Mouse (Mus musculus): Measurements from ENCODE around the gene Cnga1. TPM values are rescaled to one million over a fixed set of nuclear protein-coding genes. Genes with fewer than 3 reads are reported as not detected.

Gene Cnga1
- not detected in 2 replicates for polyA plus RNA-seq (2015; fragmentation: Nextera tagmentation; extraction: Ambion mirVana)

DNA sequence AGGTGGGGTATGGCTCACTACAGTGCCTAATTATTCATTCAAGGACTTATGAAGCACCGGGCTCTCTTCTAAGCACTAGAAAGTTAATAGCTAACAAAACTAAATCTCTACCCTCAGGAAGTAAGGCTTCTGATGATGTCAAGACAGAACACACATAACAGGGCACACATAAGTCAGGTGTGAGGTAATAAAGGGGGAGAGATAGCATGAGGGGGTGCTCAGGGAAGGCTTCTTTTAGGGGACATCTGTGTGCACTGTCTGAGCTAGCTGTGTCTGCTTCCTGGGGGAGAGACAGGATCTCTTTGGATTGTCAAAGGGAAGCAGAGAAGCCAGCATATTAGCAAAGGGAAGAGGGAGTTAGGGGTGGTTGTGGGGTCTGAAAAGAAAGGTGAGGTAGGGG lies at the start of gene Cnga1:
Gene Cnga1 (minus strand): TSS at position 101 of the 400 bp plus-strand sequence.
- Histone ChIP-seq H3K9me3 (no peaks in the 10 kb centered on the region), H3K27me3 (replicated peaks) (0 out of 2 replicates have a peak, but pooled peaks cover 6% of the 10 kb centered on the region), H3K4me3 (replicated peaks) (no peak within 1 kb of the TSS), H3K9ac (no peak within 1 kb of the TSS), H3K4me1 (peaks cover 5% of the 10 kb centered on the region; the same call in 1 of the 2 replicates), H3K4me2 (no peak within 1 kb of the TSS), H3K27ac (no peak within 1 kb of the TSS), H3K36me3 (no peaks in the 10 kb centered on the region)
- ATAC-seq (ENCODE audit: insufficient read depth, low FRiP score, low read depth) = no peak
- 57% methylated on average over 1 of the region's 1 CpGs for WGBS

DNA sequence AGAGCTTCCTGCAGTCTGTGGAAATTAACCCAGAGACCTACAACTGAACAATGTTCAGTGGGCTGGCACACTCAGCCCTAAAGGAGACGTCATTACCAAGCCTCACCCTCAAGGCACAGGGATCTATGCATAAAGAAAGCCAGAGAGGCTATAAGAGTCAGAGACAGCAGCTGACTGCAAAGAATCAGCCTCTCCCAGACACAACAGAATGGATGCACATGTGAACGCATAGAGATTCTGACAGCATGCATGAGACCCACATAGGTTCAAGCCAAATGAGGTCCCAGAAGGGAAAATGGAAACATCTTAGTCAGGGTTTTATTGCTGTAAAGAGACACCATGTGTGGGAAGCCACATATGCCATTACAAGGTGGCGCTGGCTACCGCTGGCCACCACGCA lies 46.4 kb upstream of the Cnga1 start:
- no peak for ATAC-seq (ENCODE audit: insufficient read depth, low FRiP score, low read depth)
- H3K4me1 ChIP-seq = no peaks in the 10 kb centered on the region

DNA sequence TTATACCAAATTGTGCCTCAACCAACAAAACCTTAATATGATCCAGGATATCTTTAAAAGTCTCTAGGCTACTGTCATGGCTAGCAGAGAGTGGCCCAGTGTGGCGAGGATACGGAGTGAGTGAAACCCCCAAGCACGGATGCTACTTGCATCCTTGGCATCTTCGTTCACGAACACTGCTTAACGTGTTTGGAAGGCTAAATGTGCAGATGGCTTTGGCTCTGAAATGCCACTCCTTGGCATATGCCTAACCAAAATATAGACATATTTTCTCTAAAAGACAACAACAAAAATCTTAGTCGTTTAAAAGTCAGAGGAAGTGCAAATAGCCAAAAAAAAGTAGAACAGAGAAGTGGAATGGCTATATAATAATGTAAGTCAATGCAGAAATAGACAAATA lies 45.5 kb upstream of the Cnga1 start:
- ATAC-seq (ENCODE audit: insufficient read depth, low FRiP score, low read depth) = no peak
- H3K27ac ChIP-seq = no peak overlapping the region
- no peak overlapping the region for H3K9ac ChIP-seq
- no peaks in the 10 kb centered on the region for H3K36me3 ChIP-seq
- no peak overlapping the region for H3K4me2 ChIP-seq
- H3K4me3 ChIP-seq (replicated peaks) = no peak overlapping the region
- no peaks in the 10 kb centered on the region for H3K27me3 ChIP-seq (replicated peaks)
- no peaks in the 10 kb centered on the region for H3K9me3 ChIP-seq
- 90% methylated on average over 7 of the region's 7 CpGs for WGBS
- no peaks in the 10 kb centered on the region for H3K4me1 ChIP-seq

More for the DNA sequence above, 46.4 kb upstream of the Cnga1 start:
- Histone ChIP-seq H3K36me3 (no peaks in the 10 kb centered on the region), H3K9ac (no peak overlapping the region), H3K4me2 (no peak overlapping the region), H3K4me3 (replicated peaks) (no peak overlapping the region), H3K9me3 (no peaks in the 10 kb centered on the region), H3K27me3 (replicated peaks) (no peaks in the 10 kb centered on the region), H3K27ac (no peak overlapping the region)
- WGBS = 90% methylated on average over 5 of the region's 5 CpGs

DNA sequence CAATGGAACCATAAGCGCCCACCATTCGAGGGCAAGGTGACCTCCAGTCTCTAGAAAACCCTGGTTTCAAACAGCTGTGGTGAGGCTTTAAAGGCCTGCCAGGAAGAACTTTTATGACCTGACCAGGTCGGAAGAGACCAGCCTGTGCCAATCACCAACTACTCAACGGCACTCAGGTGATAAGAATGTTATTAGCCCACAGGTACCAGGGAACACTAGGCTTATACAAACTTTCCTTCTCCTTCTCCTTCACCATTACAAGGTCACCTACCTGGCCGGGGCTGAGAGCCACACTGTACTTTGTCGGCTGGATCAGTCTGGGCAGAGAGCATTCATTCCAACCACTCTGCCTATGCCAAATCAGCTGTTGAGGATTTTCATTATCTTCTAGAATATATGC lies 37.4 kb upstream of the Cnga1 start:
- H3K9me3 ChIP-seq = no peaks in the 10 kb centered on the region
- H3K4me2 ChIP-seq = no peak overlapping the region
- 73% methylated on average over 6 of the region's 6 CpGs for WGBS
- ATAC-seq (ENCODE audit: insufficient read depth, low FRiP score, low read depth) = peak; percentile 71
- H3K36me3 ChIP-seq = no peaks in the 10 kb centered on the region
- no peak overlapping the region for H3K4me3 ChIP-seq (replicated peaks)
- H3K9ac ChIP-seq = no peak overlapping the region
- H3K4me1 ChIP-seq = no peaks in the 10 kb centered on the region
- H3K27me3 ChIP-seq (replicated peaks) = no peaks in the 10 kb centered on the region
- H3K27ac ChIP-seq = no peak overlapping the region

DNA sequence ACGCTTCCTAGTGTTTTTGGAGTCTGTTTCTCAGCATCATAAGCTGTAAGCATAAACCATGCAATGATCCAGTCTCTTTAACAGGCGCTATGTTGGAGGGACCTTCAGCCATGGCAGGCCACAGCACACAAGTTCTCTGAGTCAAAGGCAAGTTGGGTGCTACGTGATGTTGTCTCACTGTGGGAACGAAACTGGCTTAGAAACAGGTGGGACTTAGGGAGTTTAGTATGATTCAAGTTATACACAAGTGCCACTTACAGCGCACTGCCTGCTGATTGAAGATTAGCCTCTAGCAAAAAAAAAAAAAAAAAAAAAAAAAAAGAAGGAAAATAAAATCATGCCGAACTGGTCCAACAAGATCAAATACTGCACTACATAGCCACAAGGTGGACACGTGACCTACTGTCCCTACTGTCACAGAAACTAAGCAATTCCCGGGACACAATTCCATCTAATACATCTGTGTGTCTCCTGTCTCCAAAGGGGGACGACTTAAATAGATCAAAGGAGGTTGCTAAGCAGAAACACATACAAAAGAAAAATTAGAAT lies 31.0 kb upstream of the Cnga1 start:
- peak overlapping the region; percentile 79 for H3K27ac ChIP-seq
- ATAC-seq (ENCODE audit: insufficient read depth, low FRiP score, low read depth) = peak; percentile 80
- 60% methylated on average over 9 of the region's 9 CpGs for WGBS

DNA sequence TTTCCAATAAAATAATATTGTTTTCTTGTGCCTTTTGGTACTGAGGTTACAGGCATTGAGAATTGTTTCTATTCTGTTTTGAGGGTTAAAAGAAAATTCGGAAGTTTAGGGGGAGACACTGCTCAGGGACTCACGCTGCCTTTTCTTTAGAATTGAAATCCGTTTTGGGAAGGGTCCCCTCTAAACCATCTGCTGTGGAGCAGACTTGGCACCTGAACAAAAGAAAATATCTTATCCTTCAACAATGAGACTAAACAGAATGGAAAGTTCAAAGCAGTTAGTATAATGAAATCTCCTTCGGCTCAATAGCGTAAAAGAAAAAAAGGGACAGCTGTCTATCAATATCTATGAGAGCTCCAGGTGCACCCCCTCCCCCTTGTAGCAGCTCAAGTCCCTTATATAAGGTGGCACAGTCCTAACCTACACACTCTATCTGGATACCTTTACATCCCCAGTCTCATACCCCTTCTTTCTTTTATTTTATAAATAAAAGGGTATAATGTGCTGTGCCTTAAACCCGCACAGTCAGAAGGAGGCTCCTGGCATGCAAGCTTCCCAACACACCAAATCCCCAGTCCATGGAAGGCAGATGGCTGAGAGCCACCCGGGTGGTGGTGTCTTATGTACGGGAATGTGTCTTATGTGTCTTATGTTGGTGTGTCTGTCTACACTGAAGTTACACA lies 27.1 kb upstream of the Cnga1 start:
- Histone ChIP-seq H3K36me3 (no peaks in the 10 kb centered on the region), H3K4me3 (replicated peaks) (no peak overlapping the region), H3K27ac (no peak overlapping the region), H3K4me1 (no peaks in the 10 kb centered on the region; the same call in 1 of the 2 replicates), H3K27me3 (replicated peaks) (no peaks in the 10 kb centered on the region), H3K9me3 (no peaks in the 10 kb centered on the region), H3K9ac (no peak overlapping the region), H3K4me2 (no peak overlapping the region)
- no peak for ATAC-seq (ENCODE audit: insufficient read depth, low FRiP score, low read depth)
- 61% methylated on average over 8 of the region's 8 CpGs for WGBS

More for the DNA sequence above, 31.0 kb upstream of the Cnga1 start:
- Histone ChIP-seq H3K4me3 (replicated peaks) (no peak overlapping the region), H3K4me2 (no peak overlapping the region), H3K27me3 (replicated peaks) (no peaks in the 10 kb centered on the region), H3K9me3 (no peaks in the 10 kb centered on the region), H3K4me1 (no peaks in the 10 kb centered on the region; the same call in 1 of the 2 replicates), H3K9ac (no peak overlapping the region), H3K36me3 (no peaks in the 10 kb centered on the region)

DNA sequence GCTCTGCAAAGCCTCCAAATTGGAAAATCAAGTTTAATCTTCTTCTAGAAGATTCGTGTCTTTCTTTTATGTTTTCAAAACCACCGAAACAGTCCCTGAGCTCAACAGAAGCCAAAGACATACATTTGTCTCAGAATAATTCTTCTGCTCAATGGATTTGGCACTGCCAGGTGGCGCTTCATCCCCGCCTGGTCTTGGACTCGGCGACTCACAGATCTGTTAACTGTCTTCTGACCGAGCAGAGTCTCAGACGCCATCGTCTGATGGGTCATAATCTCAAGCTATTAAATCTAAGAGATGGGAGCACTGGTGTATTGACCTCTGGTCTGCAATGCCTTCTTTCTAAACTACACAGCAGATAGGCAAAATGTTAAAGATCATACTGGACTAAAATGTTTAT lies 24.3 kb upstream of the Cnga1 start:
- WGBS = 77% methylated on average over 9 of the region's 9 CpGs
- Histone ChIP-seq H3K4me1 (no peaks in the 10 kb centered on the region), H3K9ac (no peak overlapping the region), H3K36me3 (no peaks in the 10 kb centered on the region), H3K9me3 (no peaks in the 10 kb centered on the region), H3K4me2 (no peak overlapping the region), H3K4me3 (replicated peaks) (no peak overlapping the region), H3K27me3 (replicated peaks) (no peaks in the 10 kb centered on the region), H3K27ac (no peak overlapping the region)
- no peak for ATAC-seq (ENCODE audit: insufficient read depth, low FRiP score, low read depth)

DNA sequence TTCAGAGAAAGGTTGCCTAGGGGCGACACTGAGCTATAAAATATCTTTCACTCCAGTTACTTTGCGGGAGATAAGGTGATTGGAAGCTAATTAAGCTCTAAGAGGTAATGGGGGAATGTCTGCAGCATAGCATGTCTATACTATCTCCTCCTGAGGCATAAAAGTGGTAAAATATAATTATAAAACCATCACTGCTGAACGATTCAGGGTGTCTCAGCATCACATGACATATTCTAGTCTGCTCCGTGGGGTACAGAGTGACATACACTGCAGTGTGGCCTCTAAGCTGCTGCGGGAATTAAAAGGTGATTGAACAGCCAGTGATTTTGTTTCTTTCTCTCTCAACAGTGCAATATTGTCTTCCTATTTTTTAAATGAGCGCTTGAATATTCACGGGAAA lies 22.4 kb upstream of the Cnga1 start:
- no peak for ATAC-seq (ENCODE audit: insufficient read depth, low FRiP score, low read depth)
- Histone ChIP-seq H3K4me1 (no peaks in the 10 kb centered on the region), H3K9me3 (no peaks in the 10 kb centered on the region), H3K27ac (no peak overlapping the region), H3K9ac (no peak overlapping the region), H3K27me3 (replicated peaks) (no peaks in the 10 kb centered on the region), H3K4me3 (replicated peaks) (no peak overlapping the region), H3K36me3 (no peaks in the 10 kb centered on the region), H3K4me2 (no peak overlapping the region)
- WGBS = 85% methylated on average over 7 of the region's 7 CpGs

DNA sequence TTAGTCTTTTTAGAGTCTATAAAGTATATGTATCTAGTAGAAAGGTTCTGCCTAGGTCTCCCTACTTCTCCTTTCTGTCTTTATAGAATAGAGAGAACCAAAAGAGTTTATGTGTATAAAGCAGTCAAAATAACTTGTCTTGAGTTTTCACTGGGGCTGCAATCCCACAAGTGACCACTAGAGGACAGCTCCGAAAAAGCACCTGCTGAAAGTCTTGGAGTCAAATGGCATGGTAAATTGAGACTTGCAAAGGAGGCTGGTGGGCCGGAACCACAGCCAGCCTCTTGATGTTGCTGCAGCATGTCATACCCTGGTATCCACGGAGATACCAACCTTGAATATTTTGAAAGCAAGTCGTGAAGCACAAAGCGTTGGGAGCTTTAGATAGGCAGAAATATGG lies 21.2 kb upstream of the Cnga1 start:
- no peak overlapping the region for H3K27ac ChIP-seq
- no peak overlapping the region for H3K4me2 ChIP-seq
- no peaks in the 10 kb centered on the region for H3K4me1 ChIP-seq
- no peak overlapping the region for H3K4me3 ChIP-seq (replicated peaks)
- no peaks in the 10 kb centered on the region for H3K36me3 ChIP-seq
- no peak for ATAC-seq (ENCODE audit: insufficient read depth, low FRiP score, low read depth)
- no peak overlapping the region for H3K9ac ChIP-seq
- no peaks in the 10 kb centered on the region for H3K27me3 ChIP-seq (replicated peaks)
- 29% methylated on average over 5 of the region's 5 CpGs for WGBS
- no peaks in the 10 kb centered on the region for H3K9me3 ChIP-seq

DNA sequence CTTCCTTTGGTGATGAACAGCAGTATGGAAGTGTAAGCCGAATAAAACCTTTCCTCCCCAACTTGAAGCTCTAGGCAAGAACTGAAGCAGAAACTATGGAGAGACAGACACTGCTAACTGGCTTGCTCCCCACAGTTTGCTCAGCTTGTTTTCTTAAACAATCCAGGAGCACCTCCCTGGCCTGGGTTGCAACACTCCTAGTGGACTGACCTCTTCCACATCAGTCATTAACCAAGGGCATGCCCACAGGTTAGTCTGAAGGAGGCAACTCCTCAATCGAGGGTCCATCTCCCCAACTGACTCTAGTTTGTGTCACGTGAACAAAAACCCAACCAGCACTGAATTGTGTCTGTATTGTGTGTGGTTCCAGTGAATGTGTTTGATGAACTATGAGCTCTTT lies 20.8 kb upstream of the Cnga1 start:
- no peaks in the 10 kb centered on the region for H3K27me3 ChIP-seq (replicated peaks)
- ATAC-seq (ENCODE audit: insufficient read depth, low FRiP score, low read depth) = no peak; the same call in 1 of the 2 replicates
- H3K9me3 ChIP-seq = no peaks in the 10 kb centered on the region
- 44% methylated on average over 3 of the region's 3 CpGs for WGBS
- no peaks in the 10 kb centered on the region for H3K4me1 ChIP-seq
- no peak overlapping the region for H3K4me3 ChIP-seq (replicated peaks)
- no peaks in the 10 kb centered on the region for H3K36me3 ChIP-seq
- no peak overlapping the region for H3K9ac ChIP-seq
- H3K27ac ChIP-seq = no peak overlapping the region
- H3K4me2 ChIP-seq = no peak overlapping the region

DNA sequence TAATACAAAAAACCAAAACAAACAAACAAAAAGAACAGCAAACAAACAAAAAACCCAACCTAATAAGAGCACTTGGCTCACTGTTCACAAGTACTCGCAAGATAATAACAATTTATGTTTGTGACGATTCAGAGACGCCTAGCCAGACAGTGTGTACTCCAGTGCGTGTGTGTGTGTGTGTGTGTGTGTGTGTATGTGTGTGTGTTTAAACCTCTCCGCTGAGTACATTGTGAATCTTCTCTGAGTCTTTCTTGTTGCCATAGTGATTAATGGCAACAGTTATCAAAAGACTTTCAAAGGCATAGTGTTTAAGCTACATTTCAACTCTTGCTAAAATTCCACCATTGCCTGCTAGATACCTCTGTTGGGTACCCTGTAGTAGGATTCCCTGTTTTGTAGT lies 20.1 kb upstream of the Cnga1 start:
- WGBS = 76% methylated on average over 5 of the region's 5 CpGs
- H3K27me3 ChIP-seq (replicated peaks) = no peaks in the 10 kb centered on the region

DNA sequence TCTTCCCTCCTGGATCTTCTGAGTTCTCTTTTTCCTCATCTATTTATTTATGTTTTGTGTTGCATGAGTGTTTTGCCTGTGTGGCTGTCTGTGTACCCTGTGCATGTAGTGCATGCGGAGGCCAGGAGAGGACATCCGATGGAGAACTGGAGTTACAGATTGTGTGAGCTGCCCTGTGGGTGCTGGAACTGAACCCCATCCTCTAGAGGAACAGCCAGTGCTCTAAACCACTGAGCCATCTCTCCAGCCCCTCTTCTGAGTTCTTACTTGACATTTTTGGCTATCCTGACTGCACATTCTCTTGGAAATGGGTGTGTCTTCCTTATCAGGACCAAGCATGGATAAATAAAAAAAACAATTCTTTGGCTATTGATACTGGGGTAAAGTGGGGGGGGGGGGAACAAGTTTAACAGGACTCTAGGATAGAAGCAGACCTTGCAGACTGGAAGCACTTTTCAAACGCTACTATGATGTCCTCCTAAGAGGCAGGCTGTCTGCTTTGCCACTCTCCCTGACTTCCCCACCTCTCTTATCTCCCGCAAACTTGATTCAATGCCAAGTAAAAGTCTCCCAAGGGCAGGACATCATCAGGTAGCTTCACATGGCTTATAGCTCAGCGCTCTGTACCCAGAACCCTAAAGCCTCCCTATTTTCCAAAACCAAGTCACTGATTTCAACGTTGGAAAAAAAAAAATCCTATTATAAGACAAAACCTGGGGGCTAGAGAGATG lies 17.1 kb upstream of the Cnga1 start:
- no peak overlapping the region for H3K27ac ChIP-seq
- ATAC-seq (ENCODE audit: insufficient read depth, low FRiP score, low read depth) = no peak

More for the DNA sequence above, 20.1 kb upstream of the Cnga1 start:
- no peaks in the 10 kb centered on the region for H3K36me3 ChIP-seq
- H3K4me2 ChIP-seq = no peak overlapping the region
- no peak overlapping the region for H3K9ac ChIP-seq
- H3K4me3 ChIP-seq (replicated peaks) = no peak overlapping the region
- no peak overlapping the region for H3K27ac ChIP-seq
- no peaks in the 10 kb centered on the region for H3K9me3 ChIP-seq
- H3K4me1 ChIP-seq = no peaks in the 10 kb centered on the region
- no peak for ATAC-seq (ENCODE audit: insufficient read depth, low FRiP score, low read depth)

More for the DNA sequence above, 17.1 kb upstream of the Cnga1 start:
- Histone ChIP-seq H3K4me3 (replicated peaks) (no peak overlapping the region), H3K9ac (no peak overlapping the region), H3K27me3 (replicated peaks) (no peaks in the 10 kb centered on the region), H3K9me3 (no peaks in the 10 kb centered on the region), H3K36me3 (no peaks in the 10 kb centered on the region), H3K4me2 (no peak overlapping the region), H3K4me1 (no peaks in the 10 kb centered on the region)
- 75% methylated on average over 6 of the region's 6 CpGs for WGBS
